Mouse (Mus musculus): ENCODE measurements at regions not wholly inside any gene's neighbourhood (a gene's known extent, or its start where the extent isn't known, plus 50 kb on each side); places are given as distances from the start of the nearest gene placed in this dataset.

DNA sequence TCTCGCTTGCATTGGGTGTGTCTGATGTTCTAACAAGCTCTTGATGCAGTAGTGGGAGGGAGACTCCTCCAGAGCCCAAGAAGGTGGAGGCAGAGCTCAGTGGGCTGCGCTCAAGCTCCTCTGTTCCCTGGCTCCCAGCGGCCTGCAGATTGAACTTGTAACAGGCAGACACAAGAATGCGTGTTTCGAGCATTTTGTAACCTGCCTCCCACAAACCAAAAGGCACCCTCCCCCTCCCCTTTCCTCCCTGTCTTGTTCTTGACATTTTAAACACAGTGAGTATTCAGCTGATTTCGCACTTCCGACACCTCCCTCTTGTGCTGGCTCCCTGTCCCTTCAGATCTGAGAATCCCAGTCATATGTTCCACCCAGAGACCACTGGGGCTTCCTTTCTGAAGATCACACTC is 207.7 kb upstream of the Serp2 start:
- H3K9me3 ChIP-seq (ENCODE audit: control insufficient read depth, low read length), result no peaks in the 10 kb centered on the region
- H3K36me3 ChIP-seq (replicated peaks; ENCODE audit: control insufficient read depth, insufficient read depth), result no peaks in the 10 kb centered on the region
- 18% methylated on average over 7 of the region's 7 CpGs for WGBS
- no peak overlapping the region for H3K27ac ChIP-seq
- H3K4me3 ChIP-seq (replicated peaks; ENCODE audit: low read length), result no peak overlapping the region
- no peak for ATAC-seq (ENCODE audit: low FRiP score)
- peaks cover 20% of the 10 kb centered on the region; the same call in 1 of the 2 replicates for H3K4me1 ChIP-seq (replicated peaks; ENCODE audit: control insufficient read depth, insufficient read depth, low read length)
- no peak overlapping the region for H3K9ac ChIP-seq
- no peak overlapping the region for H3K4me2 ChIP-seq (replicated peaks)
- no peaks in the 10 kb centered on the region for H3K27me3 ChIP-seq (ENCODE audit: control insufficient read depth, insufficient read depth, low read length)
- DNase-seq (ENCODE audit: low spot score), result no peak

GRCm38 (mm10) chr14:76763539-76763938 is 206.8 kb upstream of the Serp2 start:
- Histone ChIP-seq H3K27ac (no peak overlapping the region), H3K4me1 (replicated peaks; ENCODE audit: control insufficient read depth, insufficient read depth, low read length) (peaks cover 20% of the 10 kb centered on the region; the same call in 1 of the 2 replicates), H3K9me3 (ENCODE audit: control insufficient read depth, low read length) (no peaks in the 10 kb centered on the region), H3K4me3 (replicated peaks; ENCODE audit: low read length) (no peak overlapping the region), H3K9ac (no peak overlapping the region), H3K27me3 (ENCODE audit: control insufficient read depth, insufficient read depth, low read length) (no peaks in the 10 kb centered on the region), H3K4me2 (replicated peaks) (no peak overlapping the region), H3K36me3 (replicated peaks; ENCODE audit: control insufficient read depth, insufficient read depth) (no peaks in the 10 kb centered on the region)
- 89% methylated on average over 7 of the region's 7 CpGs for WGBS
- DNase-seq (ENCODE audit: low spot score), result no peak
- no peak for ATAC-seq (ENCODE audit: low FRiP score)

DNA sequence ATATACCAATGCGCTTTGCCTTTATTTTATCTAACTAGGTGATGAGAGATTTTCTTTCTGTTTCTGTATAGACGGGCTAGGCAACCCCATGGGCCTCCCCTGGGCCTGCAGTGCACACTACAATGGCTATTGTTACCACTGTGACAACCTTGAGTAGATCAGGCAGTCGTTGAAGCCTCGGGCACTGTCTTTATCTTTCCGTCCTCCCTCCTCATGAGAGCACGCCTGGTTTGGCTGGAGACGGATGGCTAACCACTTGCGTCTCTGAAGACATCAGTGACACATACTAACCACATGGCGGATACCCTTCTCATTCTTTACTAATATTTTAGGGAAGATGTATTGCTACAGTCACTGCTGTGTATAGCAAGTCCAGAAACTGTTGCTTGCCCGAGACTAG is 206.1 kb upstream of the Serp2 start:
- Histone ChIP-seq H3K36me3 (replicated peaks; ENCODE audit: control insufficient read depth, insufficient read depth) (no peaks in the 10 kb centered on the region), H3K4me1 (replicated peaks; ENCODE audit: control insufficient read depth, insufficient read depth, low read length) (peaks cover 20% of the 10 kb centered on the region; the same call in 1 of the 2 replicates), H3K27ac (no peak overlapping the region), H3K27me3 (ENCODE audit: control insufficient read depth, insufficient read depth, low read length) (no peaks in the 10 kb centered on the region), H3K4me2 (replicated peaks) (no peak overlapping the region), H3K9ac (no peak overlapping the region), H3K9me3 (ENCODE audit: control insufficient read depth, low read length) (no peaks in the 10 kb centered on the region), H3K4me3 (replicated peaks; ENCODE audit: low read length) (no peak overlapping the region)
- DNase-seq (ENCODE audit: low spot score), result no peak
- no peak for ATAC-seq (ENCODE audit: low FRiP score)
- WGBS, result 36% methylated on average over 10 of the region's 10 CpGs

- Histone ChIP-seq H3K9me3 (ENCODE audit: control insufficient read depth, low read length) (no peaks in the 10 kb centered on the region), H3K36me3 (replicated peaks; ENCODE audit: control insufficient read depth, insufficient read depth) (no peaks in the 10 kb centered on the region), H3K27me3 (ENCODE audit: control insufficient read depth, insufficient read depth, low read length) (no peaks in the 10 kb centered on the region), H3K4me2 (replicated peaks) (no peak overlapping the region), H3K9ac (no peak overlapping the region), H3K27ac (no peak overlapping the region), H3K4me3 (replicated peaks; ENCODE audit: low read length) (no peak overlapping the region), H3K4me1 (replicated peaks; ENCODE audit: control insufficient read depth, insufficient read depth, low read length) (peaks cover 20% of the 10 kb centered on the region; the same call in 1 of the 2 replicates)
- WGBS, result 94% methylated on average over 11 of the region's 11 CpGs
- ATAC-seq (ENCODE audit: low FRiP score) (no peak), DNase-seq (ENCODE audit: low spot score) (no peak)
Observed at GRCm38 (mm10) chr14:76761691-76762090, 205.0 kb upstream of the Serp2 start.

- Histone ChIP-seq H3K27me3 (ENCODE audit: control insufficient read depth, insufficient read depth, low read length) (no peaks in the 10 kb centered on the region), H3K9me3 (ENCODE audit: control insufficient read depth, low read length) (no peaks in the 10 kb centered on the region), H3K9ac (no peak overlapping the region), H3K36me3 (replicated peaks; ENCODE audit: control insufficient read depth, insufficient read depth) (no peaks in the 10 kb centered on the region), H3K4me1 (replicated peaks; ENCODE audit: control insufficient read depth, insufficient read depth, low read length) (peaks cover 16% of the 10 kb centered on the region; the same call in 1 of the 2 replicates), H3K4me2 (replicated peaks) (no peak overlapping the region), H3K27ac (no peak overlapping the region), H3K4me3 (replicated peaks; ENCODE audit: low read length) (no peak overlapping the region)
- ATAC-seq (ENCODE audit: low FRiP score), result no peak
- DNase-seq (ENCODE audit: low spot score), result no peak
- 93% methylated on average over 4 of the region's 4 CpGs for WGBS
Observed at GRCm38 (mm10) chr14:76761274-76761673, 204.6 kb upstream of the Serp2 start.

GRCm38 (mm10) chr14:76760509-76761023 is 203.9 kb upstream of the Serp2 start:
- ATAC-seq (ENCODE audit: low FRiP score) (no peak), DNase-seq (ENCODE audit: low spot score) (no peak)
- H3K27ac ChIP-seq, result no peak overlapping the region
- H3K4me1 ChIP-seq (replicated peaks; ENCODE audit: control insufficient read depth, insufficient read depth, low read length), result peaks cover 12% of the 10 kb centered on the region; the same call in 1 of the 2 replicates
- no peak overlapping the region for H3K4me2 ChIP-seq (replicated peaks)
- H3K9ac ChIP-seq, result no peak overlapping the region
- no peak overlapping the region for H3K4me3 ChIP-seq (replicated peaks; ENCODE audit: low read length)
- H3K36me3 ChIP-seq (replicated peaks; ENCODE audit: control insufficient read depth, insufficient read depth), result no peaks in the 10 kb centered on the region
- H3K9me3 ChIP-seq (ENCODE audit: control insufficient read depth, low read length), result no peaks in the 10 kb centered on the region
- WGBS, result 74% methylated on average over 13 of the region's 13 CpGs
- H3K27me3 ChIP-seq (ENCODE audit: control insufficient read depth, insufficient read depth, low read length), result no peaks in the 10 kb centered on the region

GRCm38 (mm10) chr14:76759377-76759776 is 202.7 kb upstream of the Serp2 start:
- WGBS, result 90% methylated on average over 4 of the region's 4 CpGs
- H3K4me1 ChIP-seq (replicated peaks; ENCODE audit: control insufficient read depth, insufficient read depth, low read length), result peaks cover 3% of the 10 kb centered on the region; the same call in 1 of the 2 replicates
- no peak overlapping the region for H3K9ac ChIP-seq
- no peak overlapping the region for H3K4me2 ChIP-seq (replicated peaks)
- DNase-seq (ENCODE audit: low spot score) (no peak), ATAC-seq (ENCODE audit: low FRiP score) (no peak)
- no peak overlapping the region for H3K27ac ChIP-seq
- no peaks in the 10 kb centered on the region for H3K9me3 ChIP-seq (ENCODE audit: control insufficient read depth, low read length)
- no peak overlapping the region for H3K4me3 ChIP-seq (replicated peaks; ENCODE audit: low read length)
- H3K36me3 ChIP-seq (replicated peaks; ENCODE audit: control insufficient read depth, insufficient read depth), result no peaks in the 10 kb centered on the region
- H3K27me3 ChIP-seq (ENCODE audit: control insufficient read depth, insufficient read depth, low read length), result no peaks in the 10 kb centered on the region

DNA sequence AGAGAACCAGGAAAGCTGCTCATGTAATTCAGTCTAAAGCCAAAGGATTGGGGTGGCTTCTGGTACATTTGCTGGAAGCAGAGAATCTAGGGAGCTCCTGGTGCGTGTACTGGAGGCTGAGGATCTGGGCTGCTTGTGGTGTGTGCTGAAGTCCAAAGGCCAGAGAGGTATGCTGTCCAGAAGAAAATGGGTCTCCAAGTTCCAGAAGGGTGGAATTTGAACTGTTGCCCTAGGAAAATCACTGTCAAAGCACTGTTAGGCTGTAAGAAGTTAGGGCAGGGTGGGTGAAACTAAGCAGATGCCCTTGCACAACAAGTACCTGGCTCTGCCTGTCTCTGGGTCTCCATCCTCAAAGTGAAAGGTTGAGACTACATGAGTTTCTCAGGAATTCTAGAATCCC is 201.9 kb upstream of the Serp2 start:
- 88% methylated on average over 1 of the region's 1 CpGs for WGBS
- DNase-seq (ENCODE audit: low spot score), result no peak
- no peaks in the 10 kb centered on the region for H3K4me1 ChIP-seq (replicated peaks; ENCODE audit: control insufficient read depth, insufficient read depth, low read length)
- H3K4me2 ChIP-seq (replicated peaks), result no peak overlapping the region
- no peak overlapping the region for H3K27ac ChIP-seq
- no peaks in the 10 kb centered on the region for H3K9me3 ChIP-seq (ENCODE audit: control insufficient read depth, low read length)
- no peak for ATAC-seq (ENCODE audit: low FRiP score)
- H3K36me3 ChIP-seq (replicated peaks; ENCODE audit: control insufficient read depth, insufficient read depth), result no peaks in the 10 kb centered on the region
- H3K9ac ChIP-seq, result no peak overlapping the region
- no peaks in the 10 kb centered on the region for H3K27me3 ChIP-seq (ENCODE audit: control insufficient read depth, insufficient read depth, low read length)
- H3K4me3 ChIP-seq (replicated peaks; ENCODE audit: low read length), result no peak overlapping the region

GRCm38 (mm10) chr14:76755591-76756376 is 199.1 kb upstream of the Serp2 start:
- Histone ChIP-seq H3K27me3 (ENCODE audit: control insufficient read depth, insufficient read depth, low read length) (no peaks in the 10 kb centered on the region), H3K4me3 (replicated peaks; ENCODE audit: low read length) (no peak overlapping the region), H3K27ac (no peak overlapping the region), H3K9me3 (ENCODE audit: control insufficient read depth, low read length) (no peaks in the 10 kb centered on the region), H3K4me2 (replicated peaks) (no peak overlapping the region), H3K36me3 (replicated peaks; ENCODE audit: control insufficient read depth, insufficient read depth) (no peaks in the 10 kb centered on the region), H3K4me1 (replicated peaks; ENCODE audit: control insufficient read depth, insufficient read depth, low read length) (no peaks in the 10 kb centered on the region), H3K9ac (no peak overlapping the region)
- DNase-seq (ENCODE audit: low spot score) (no peak), ATAC-seq (ENCODE audit: low FRiP score) (no peak)
- 84% methylated on average over 9 of the region's 9 CpGs for WGBS
